Mouse (Mus musculus): ENCODE results near the gene Zfp872.

DNA sequence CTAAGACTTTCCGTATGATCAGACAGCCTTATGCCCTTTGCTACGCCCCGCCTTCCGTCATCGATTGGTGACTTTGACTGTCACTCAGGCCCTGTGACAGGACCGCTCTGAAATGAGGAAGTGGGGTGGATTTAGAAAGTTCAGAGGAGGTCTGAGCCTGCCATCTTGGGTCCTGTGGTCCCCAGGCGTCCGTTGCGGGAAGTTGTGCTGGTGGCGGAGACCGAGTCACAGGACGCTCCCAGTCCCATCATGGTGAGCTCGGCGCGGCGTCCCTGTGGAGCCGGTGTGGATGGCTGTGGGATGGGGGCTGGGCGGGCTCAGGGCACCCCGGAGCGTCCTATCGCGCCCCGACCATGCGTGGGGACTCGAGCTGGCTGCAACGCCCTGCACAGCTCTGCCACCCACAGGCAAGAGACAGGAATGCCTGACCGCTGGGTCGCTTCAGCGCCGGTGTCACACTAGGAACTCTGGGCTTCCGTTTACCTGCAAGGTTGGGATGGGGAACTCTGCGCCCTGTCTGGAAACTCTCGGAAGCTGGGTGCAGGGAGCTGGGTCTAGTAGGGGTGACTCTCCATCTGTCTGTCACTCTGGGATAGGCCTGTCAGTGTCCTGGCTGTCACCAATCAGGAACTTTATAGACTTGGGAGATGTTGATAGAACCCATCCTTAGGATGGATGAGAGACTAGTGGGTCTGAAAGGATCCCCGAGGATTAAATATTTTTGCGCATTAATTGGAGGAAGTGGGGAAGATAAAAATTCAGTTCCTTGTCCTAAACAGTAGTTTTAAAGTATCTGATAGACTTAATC is 37.9 kb downstream of the Zfp872 start, which contains the start of gene Zfp809:
- TF ChIP-seq CTCF (IDR thresholded peaks at IDR 0.05; ENCODE audit: insufficient read depth, low read length) (peak; percentile 76), POLR2A (IDR thresholded peaks at IDR 0.05; ENCODE audit: borderline replicate concordance, extremely low read depth, low read depth, low read length) (peak; percentile 94)
